Mouse (Mus musculus): Measurements from ENCODE around the gene Hdhd3. TPM values are rescaled to one million over a fixed set of nuclear protein-coding genes. Genes with fewer than 3 reads are reported as not detected.

Hdhd3 gene
- polyA plus RNA-seq, 1 experiment from 2014 or later: 13.2 TPM

- no peak for DNase-seq (ENCODE audit: low spot score)
- Histone ChIP-seq H3K27me3 (replicated peaks; ENCODE audit: low read depth, poor library complexity, severe bottlenecking) (no peaks in the 10 kb centered on the region), H3K4me3 (no peak overlapping the region), H3K9me3 (no peaks in the 10 kb centered on the region), H3K4me1 (no peaks in the 10 kb centered on the region), H3K36me3 (replicated peaks) (peaks cover 20% of the 10 kb centered on the region), H3K27ac (replicated peaks) (no peak overlapping the region)
- WGBS: 87% methylated on average over 2 of the region's 2 CpGs
Measured at GRCm38 (mm10) chr4:62463124-62463523, 40.1 kb downstream of the Hdhd3 start.

- WGBS: 92% methylated on average over 8 of the region's 8 CpGs
Measured at GRCm38 (mm10) chr4:62460348-62460747, 42.9 kb downstream of the Hdhd3 start.

GRCm38 (mm10) chr4:62459081-62459480 is 44.2 kb downstream of the Hdhd3 start:
- Histone ChIP-seq H3K36me3 (replicated peaks) (peaks cover 20% of the 10 kb centered on the region), H3K4me3 (no peak overlapping the region), H3K27me3 (replicated peaks; ENCODE audit: low read depth, poor library complexity, severe bottlenecking) (no peaks in the 10 kb centered on the region), H3K4me1 (no peaks in the 10 kb centered on the region), H3K27ac (replicated peaks) (no peak overlapping the region; the same call in 1 of the 2 replicates), H3K9me3 (no peaks in the 10 kb centered on the region)
- 92% methylated on average over 3 of the region's 3 CpGs for WGBS
- no peak for DNase-seq (ENCODE audit: low spot score)

More at GRCm38 (mm10) chr4:62460348-62460747, 42.9 kb downstream of the Hdhd3 start:
- no peak overlapping the region for H3K4me3 ChIP-seq
- peaks cover 20% of the 10 kb centered on the region for H3K36me3 ChIP-seq (replicated peaks)
- H3K27me3 ChIP-seq (replicated peaks; ENCODE audit: low read depth, poor library complexity, severe bottlenecking): no peaks in the 10 kb centered on the region
- no peak overlapping the region for H3K27ac ChIP-seq (replicated peaks)
- H3K4me1 ChIP-seq: no peaks in the 10 kb centered on the region
- no peaks in the 10 kb centered on the region for H3K9me3 ChIP-seq
- DNase-seq (ENCODE audit: low spot score): no peak

- Histone ChIP-seq H3K4me3 (no peak overlapping the region), H3K27me3 (replicated peaks; ENCODE audit: low read depth, poor library complexity, severe bottlenecking) (no peaks in the 10 kb centered on the region), H3K9me3 (no peaks in the 10 kb centered on the region), H3K4me1 (no peaks in the 10 kb centered on the region), H3K27ac (replicated peaks) (no peak overlapping the region), H3K36me3 (replicated peaks) (0 out of 2 replicates have a peak, but pooled peaks cover 3% of the 10 kb centered on the region)
- peak; percentile 45 for DNase-seq (ENCODE audit: low spot score)
- WGBS: 65% methylated on average over 5 of the region's 5 CpGs
Measured at GRCm38 (mm10) chr4:62454995-62455394, 48.3 kb downstream of the Hdhd3 start.

Other genes starting within 250 kb of the Hdhd3 start
- 10.2 and 10.7 TPM in 2 replicates for gene Slc31a2, start 240.9 kb downstream of the Hdhd3 start, polyA plus RNA-seq (2016; fragmentation: Nextera tagmentation; extraction: Ambion mirVana)
- 18.0 and 18.1 TPM in 2 replicates for gene Fkbp15, start 142.9 kb downstream of the Hdhd3 start, polyA plus RNA-seq (2016; fragmentation: Nextera tagmentation; extraction: Ambion mirVana)
- 45.5 and 48.0 TPM in 2 replicates for gene Slc31a1, start 142.7 kb downstream of the Hdhd3 start, polyA plus RNA-seq (2016; fragmentation: Nextera tagmentation; extraction: Ambion mirVana)
- gene Cdc26, start 94.8 kb downstream of the Hdhd3 start, polyA plus RNA-seq (2016; fragmentation: Nextera tagmentation; extraction: Ambion mirVana): 207 and 215 TPM in 2 replicates
- 37.1 and 37.2 TPM in 2 replicates for gene Prpf4, start 94.7 kb downstream of the Hdhd3 start, polyA plus RNA-seq (2016; fragmentation: Nextera tagmentation; extraction: Ambion mirVana)
- not detected in 2 replicates for gene Rnf183, start 68.2 kb downstream of the Hdhd3 start, polyA plus RNA-seq (2016; fragmentation: Nextera tagmentation; extraction: Ambion mirVana)
- 9.9 and 11.0 TPM in 2 replicates for gene Wdr31, start 32.6 kb downstream of the Hdhd3 start, polyA plus RNA-seq (2016; fragmentation: Nextera tagmentation; extraction: Ambion mirVana)
- 1.8 and 2.6 TPM in 2 replicates for gene Bspry, start 23.4 kb downstream of the Hdhd3 start, polyA plus RNA-seq (2016; fragmentation: Nextera tagmentation; extraction: Ambion mirVana)
- gene Alad, start 16.5 kb upstream of the Hdhd3 start, polyA plus RNA-seq (2016; fragmentation: Nextera tagmentation; extraction: Ambion mirVana): 106 and 114 TPM in 2 replicates
- 117 and 120 TPM in 2 replicates for gene Pole3, start 21.6 kb upstream of the Hdhd3 start, polyA plus RNA-seq (2016; fragmentation: Nextera tagmentation; extraction: Ambion mirVana)
- 1.1 and 1.3 TPM in 2 replicates for gene 4933430I17Rik, start 21.9 kb upstream of the Hdhd3 start, polyA plus RNA-seq (2016; fragmentation: Nextera tagmentation; extraction: Ambion mirVana)
- gene Rgs3, start 56.4 kb upstream of the Hdhd3 start, polyA plus RNA-seq (2016; fragmentation: Nextera tagmentation; extraction: Ambion mirVana): 35.4 and 35.5 TPM in 2 replicates